Mouse (Mus musculus) bone marrow macrophage, adult 2 months (primary cell): ENCODE data around the gene Ccdc184.

ENCODE experiments used
- CTCF ChIP-seq: IDR thresholded peaks from 2 replicates; pipeline ENCODE4 v1.5.1; 2012; ENCODE audit warnings: low read depth, mild to moderate bottlenecking, low read length, moderate library complexity
- POLR2A ChIP-seq: IDR thresholded peaks from 2 replicates; pipeline ENCODE4 v1.6.1; 2012; ENCODE audit warnings: mild to moderate bottlenecking, low read depth, low read length, borderline replicate concordance

GRCm38 (mm10) chr15:98145559-98146181 lies 21.3 kb upstream of the Ccdc184 start:
- TF ChIP-seq POLR2A (no peak), CTCF (no peak)
